Mouse (Mus musculus): Measurements from ENCODE around the gene Hes2.

The Hes2 gene

GRCm38 (mm10) chr4:152131809-152132771 lies 26.6 kb upstream of the Hes2 start:
- DNase-seq (ENCODE audit: low read depth), result no peak

- DNase-seq (ENCODE audit: low read depth), result no peak
These were observed 25.9 kb upstream of the Hes2 start for GRCm38 (mm10) chr4:152132772-152133169.

GRCm38 (mm10) chr4:152133213-152133612 lies 25.5 kb upstream of the Hes2 start:
- DNase-seq (ENCODE audit: low read depth), result no peak

DNA sequence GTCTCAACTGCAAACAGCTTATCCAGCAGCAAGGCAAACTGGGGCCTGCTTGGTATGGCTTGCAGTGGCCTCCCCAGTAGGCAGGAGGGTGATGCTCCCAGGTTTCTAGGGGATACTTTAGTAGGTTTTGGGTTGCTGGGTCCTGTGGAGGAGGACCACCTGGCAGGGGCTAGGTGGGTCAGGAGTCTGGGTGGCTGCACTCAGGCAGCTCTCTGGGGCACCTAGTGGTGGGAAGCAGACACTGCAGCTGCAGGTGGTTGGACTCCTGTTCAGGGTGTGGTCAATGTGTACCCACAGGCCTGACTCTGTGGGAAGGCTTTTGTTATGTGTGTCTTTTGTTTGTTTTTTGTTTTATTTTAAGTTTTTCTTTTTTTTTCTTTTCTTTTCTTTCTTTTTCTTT lies 24.2 kb upstream of the Hes2 start:
- DNase-seq (ENCODE audit: low read depth), result no peak

DNA sequence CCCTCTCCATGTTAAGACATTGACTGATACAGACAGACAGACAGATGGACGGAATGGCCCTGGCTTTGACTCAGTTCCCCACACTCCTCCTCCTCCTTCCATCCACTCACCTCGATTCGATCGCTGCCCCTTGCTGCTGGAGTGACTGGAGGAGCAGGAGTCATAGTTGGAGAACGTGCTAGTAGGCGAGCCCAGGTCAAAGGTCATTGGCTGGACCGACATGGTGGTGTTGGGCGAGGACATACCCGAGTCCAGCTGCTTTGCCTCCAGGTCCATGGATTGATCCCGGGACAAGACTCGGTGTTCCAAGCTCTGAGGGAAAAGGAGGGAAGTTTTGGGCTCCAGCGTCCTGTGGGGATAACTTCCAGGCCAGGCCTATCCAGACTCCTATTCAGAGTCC lies 23.3 kb upstream of the Hes2 start:
- no peak for DNase-seq (ENCODE audit: low read depth)

- DNase-seq (ENCODE audit: low read depth), result no peak
These were observed 22.4 kb upstream of the Hes2 start for GRCm38 (mm10) chr4:152136112-152136875.

DNA sequence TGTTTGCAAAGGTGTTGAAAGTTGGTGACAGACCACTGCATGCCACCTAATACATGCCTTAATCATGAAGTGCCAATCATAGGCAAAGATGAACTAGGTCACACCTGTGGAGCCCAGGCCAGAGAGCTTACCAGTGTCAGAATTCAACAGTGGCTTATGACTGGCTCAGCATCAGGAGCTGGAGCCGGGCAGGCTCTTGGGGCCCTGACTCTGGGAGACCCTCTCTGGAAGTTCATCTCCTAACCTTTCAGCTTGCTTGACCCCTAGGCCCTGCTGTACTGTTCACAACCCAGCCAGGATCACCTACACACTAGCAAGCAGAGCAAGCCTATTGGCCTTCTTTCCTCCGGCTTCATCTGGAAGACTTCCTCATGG lies 21.8 kb upstream of the Hes2 start:
- DNase-seq (ENCODE audit: low read depth), result no peak

DNA sequence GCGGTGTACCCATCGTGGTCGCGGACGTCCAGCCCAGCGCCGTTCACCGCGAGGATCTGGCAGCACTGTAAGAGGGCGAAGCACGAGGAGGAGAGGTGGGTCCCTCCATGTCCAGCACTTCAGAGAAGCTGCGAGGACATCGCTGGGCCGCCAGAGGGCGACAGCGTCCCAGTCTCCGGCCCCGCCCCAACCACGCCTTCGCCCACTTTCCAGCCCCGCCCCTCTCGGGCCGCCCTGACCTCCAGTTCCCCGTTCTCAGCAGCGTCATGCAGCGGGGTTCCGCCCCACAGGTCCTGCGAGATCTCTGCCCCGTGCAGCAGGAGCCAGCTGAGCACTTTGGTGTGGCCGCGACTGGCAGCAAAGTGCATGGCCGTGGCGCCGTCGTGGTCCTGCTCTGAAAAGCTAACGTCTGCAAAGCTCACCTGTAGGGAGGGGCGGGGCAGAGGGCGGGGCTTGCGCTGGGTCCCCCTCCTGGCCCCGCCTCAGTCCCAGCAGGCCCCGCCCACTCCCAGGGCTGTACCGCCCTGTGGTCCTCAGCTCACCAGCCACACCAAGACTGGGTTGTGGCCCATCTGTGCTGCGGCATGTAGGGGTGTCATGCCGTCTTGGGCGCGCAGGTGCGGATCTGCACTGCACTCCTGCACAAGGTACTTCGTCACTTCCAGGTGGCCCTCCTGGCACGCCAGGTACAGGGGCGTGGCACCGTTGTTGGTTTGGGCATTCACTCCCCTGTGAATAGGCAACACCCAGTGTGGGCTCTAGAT lies 20.0 kb upstream of the Hes2 start:
- no peak for DNase-seq (ENCODE audit: low read depth)

DNA sequence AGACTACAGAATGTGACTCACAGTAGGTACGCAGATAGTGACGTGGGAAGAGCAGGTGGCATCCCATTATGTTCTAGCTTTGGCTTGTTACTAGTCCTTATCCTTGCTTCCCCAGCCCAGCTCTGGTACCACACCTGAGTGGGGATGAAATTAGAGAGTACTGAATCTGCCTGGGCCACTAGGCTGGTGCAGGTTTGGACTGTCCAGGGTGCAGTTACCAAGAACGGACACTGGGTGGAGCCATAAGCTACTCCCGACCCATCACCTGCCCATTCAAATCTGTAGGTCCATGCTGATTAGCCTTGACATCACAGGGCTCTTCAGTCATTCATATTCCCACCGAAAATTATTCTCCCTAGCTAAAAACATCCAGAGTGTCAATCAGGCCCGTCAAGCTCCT lies 18.2 kb upstream of the Hes2 start:
- DNase-seq (ENCODE audit: low read depth), result no peak

GRCm38 (mm10) chr4:152141521-152142135 lies 17.0 kb upstream of the Hes2 start:
- no peak for DNase-seq (ENCODE audit: low read depth)

GRCm38 (mm10) chr4:152143632-152144031 lies 15.0 kb upstream of the Hes2 start:
- no peak for DNase-seq (ENCODE audit: low read depth)

GRCm38 (mm10) chr4:152145473-152145872 lies 13.2 kb upstream of the Hes2 start:
- DNase-seq (ENCODE audit: low read depth), result no peak

DNA sequence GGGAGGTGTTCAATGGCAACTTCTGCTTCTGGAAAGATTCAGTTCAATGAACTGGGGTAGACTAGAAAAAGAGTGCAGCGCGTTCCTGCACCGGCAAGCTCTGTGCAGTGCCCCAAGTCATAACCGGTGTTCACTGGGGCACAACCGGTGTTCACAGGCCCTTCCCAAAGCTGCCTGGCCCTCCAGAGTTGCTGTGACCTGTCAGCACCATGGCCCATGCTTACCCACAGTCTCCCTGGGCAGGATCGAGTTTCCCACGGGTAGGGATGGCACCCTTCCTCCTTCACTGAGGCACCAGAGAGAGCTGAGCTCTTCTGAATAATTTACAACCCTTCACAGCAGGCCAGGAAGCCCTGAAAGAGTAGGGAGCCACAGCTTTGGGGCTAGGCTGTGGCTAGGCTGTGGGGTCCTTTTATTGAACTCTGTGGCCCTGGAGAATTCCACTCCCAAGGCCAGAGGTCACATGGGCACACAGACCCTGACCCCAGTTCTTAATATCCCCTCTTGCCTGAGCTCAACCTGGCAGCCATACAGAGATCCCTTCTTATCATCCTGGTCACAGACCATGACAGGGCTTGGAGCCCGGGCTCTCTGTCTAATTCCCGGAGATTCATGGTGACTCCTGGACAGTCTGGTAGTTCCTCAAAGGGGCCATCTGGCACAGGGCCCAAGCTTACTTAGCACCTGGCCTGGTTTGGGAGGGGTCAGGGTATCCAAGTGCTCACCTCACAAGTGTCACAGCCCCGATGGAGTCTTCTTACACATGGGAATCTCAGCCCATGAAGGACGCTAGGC lies 12.4 kb upstream of the Hes2 start:
- DNase-seq (ENCODE audit: low read depth), result no peak

DNA sequence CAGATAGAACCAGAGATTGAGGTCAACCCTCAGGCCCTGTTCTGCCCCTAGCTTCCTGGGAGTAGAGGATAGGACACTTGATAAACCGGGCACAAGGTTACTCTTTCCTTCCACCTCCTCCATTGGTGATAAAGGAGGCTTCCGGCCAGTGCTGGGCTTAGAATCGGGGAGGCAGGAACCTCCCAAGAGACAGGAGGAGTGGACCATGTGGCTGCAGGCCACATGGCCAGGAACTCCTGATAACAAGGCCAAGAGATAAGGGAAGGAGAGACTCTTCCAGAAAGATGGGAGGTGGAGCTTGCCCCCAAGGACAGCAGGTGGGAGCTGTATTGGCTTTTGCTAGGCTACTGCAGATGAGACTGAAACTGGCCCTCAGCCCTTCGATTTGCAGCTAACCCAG lies 8.1 kb upstream of the Hes2 start:
- no peak for DNase-seq (ENCODE audit: low read depth)

GRCm38 (mm10) chr4:152151451-152151965 lies 7.2 kb upstream of the Hes2 start:
- DNase-seq (ENCODE audit: low read depth), result no peak

- DNase-seq (ENCODE audit: low read depth), result no peak
These were observed 6.6 kb upstream of the Hes2 start, which contains the start of gene Espn for GRCm38 (mm10) chr4:152151966-152152544. Gene Espn (minus strand): TSS chr4:152152371.

- DNase-seq (ENCODE audit: low read depth), result peak; percentile 60
These were observed 4.9 kb upstream of the Hes2 start for GRCm38 (mm10) chr4:152153771-152154177.

- DNase-seq (ENCODE audit: low read depth), result no peak
These were observed 3.6 kb upstream of the Hes2 start for GRCm38 (mm10) chr4:152155019-152155418.

GRCm38 (mm10) chr4:152157779-152158584 lies 685 bp upstream of the Hes2 start:
- no peak for DNase-seq (ENCODE audit: low read depth)

DNA sequence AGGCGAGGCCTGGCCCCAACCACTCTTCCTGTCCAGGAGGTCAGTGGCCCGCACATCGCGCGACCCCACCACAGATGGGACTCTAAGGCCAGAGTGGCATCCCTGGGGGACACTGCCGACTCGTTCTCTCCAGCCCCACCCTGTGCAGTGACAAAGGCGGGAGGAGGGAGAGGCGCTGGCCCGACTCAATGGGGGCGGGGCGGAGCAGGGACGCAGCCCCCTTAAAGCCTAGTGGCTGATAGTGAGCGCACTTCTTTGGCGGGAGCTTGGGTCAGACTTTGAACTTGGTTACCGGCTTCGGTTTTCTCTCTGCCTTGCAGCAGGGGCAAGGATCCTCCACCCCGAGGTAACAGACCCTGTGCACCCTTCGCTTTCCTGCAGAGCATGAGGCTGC lies 615 bp downstream of the Hes2 start:
- no peak for DNase-seq (ENCODE audit: low read depth)

Data from fibroblast of lung, adult 2 months (primary cell).